In genomic region chr5:114942766-114943130, GRCm38 (mm10) we compare ENCODE assay signal across 8 mouse cellular contexts. TPM values are rescaled to one million over a fixed set of nuclear protein-coding genes. Genes with fewer than 3 reads are reported as not detected.
DNase-seq lines count a peak whose midpoint lies in the region; ATAC-seq and TF ChIP-seq lines count a peak whose summit lies in the region.

No protein-coding gene starts in this region.

- H3K36me3 ChIP-seq in heart, embryonic 11.5 days (ENCODE audit: control insufficient read depth, insufficient read depth, low read length): peaks cover 8% of the 10 kb centered on the region
- peaks cover 23 to 33% of the 10 kb centered on the region in 2 experiments for H3K36me3 ChIP-seq in CH12.LX (replicated peaks in 1 of 2; ENCODE audit: control insufficient read depth in 1 of 2, insufficient read depth in 1 of 2, low read length in 1 of 2)
- peaks cover 22% of the 10 kb centered on the region for H3K36me3 ChIP-seq in forebrain, embryonic 14.5 days (ENCODE audit: control insufficient read depth, insufficient read depth, low read length)
- H3K36me3 ChIP-seq in liver, embryonic 14.5 days (replicated peaks; ENCODE audit: control insufficient read depth, insufficient read depth, low read depth): peaks cover 10% of the 10 kb centered on the region

- TF ChIP-seq RAD21 in CH12.LX (IDR thresholded peaks at IDR 0.05; ENCODE audit: low read depth, low read length): no peak

- WGBS in heart, embryonic 11.5 days (ENCODE audit: insufficient replicate concordance): 47% methylated on average over 4 of the region's 4 CpGs
- WGBS in forebrain, embryonic 14.5 days: 34% methylated on average over 4 of the region's 4 CpGs
- WGBS in liver, embryonic 14.5 days (ENCODE audit: insufficient replicate concordance): 49% methylated on average over 4 of the region's 4 CpGs

- H3K4me2 ChIP-seq in heart, embryonic 11.5 days: peak overlapping the region; percentile 89
- peak overlapping the region; percentile 56 for H3K4me2 ChIP-seq in CH12.LX (ENCODE audit: insufficient read depth, low read depth, poor library complexity, severe bottlenecking)
- H3K4me2 ChIP-seq in forebrain, embryonic 14.5 days (ENCODE audit: low read length): peak overlapping the region; percentile 79
- H3K4me2 ChIP-seq in liver, embryonic 14.5 days (ENCODE audit: low read depth): peak overlapping the region; percentile 79

- TF ChIP-seq CTCF in CH12.LX (conservative IDR thresholded peaks at IDR 0.05 in 1 of 2, IDR thresholded peaks at IDR 0.05 in 1 of 2; ENCODE audit: low read depth in 2 of 2, low read length in 2 of 2): no peak
- TF ChIP-seq CTCF in liver, embryonic 14.5 days (IDR thresholded peaks at IDR 0.05; ENCODE audit: low read depth): no peak

- H3K9me3 ChIP-seq in heart, embryonic 11.5 days (replicated peaks; ENCODE audit: control insufficient read depth, low read length): no peaks in the 10 kb centered on the region
- H3K9me3 ChIP-seq in CH12.LX (replicated peaks; ENCODE audit: low read length): no peaks in the 10 kb centered on the region
- no peaks in the 10 kb centered on the region for H3K9me3 ChIP-seq in forebrain, embryonic 14.5 days (replicated peaks; ENCODE audit: control insufficient read depth, low read length)
- H3K9me3 ChIP-seq in liver, embryonic 14.5 days (ENCODE audit: control insufficient read depth, low read length): no peaks in the 10 kb centered on the region

- intact Hi-C loops in heart, postnatal 36 days (cut with DNase I): no loop called here

- no peak for TF ChIP-seq EP300 in CH12.LX (IDR thresholded peaks at IDR 0.05; ENCODE audit: low read length)
- TF ChIP-seq EP300 in liver, embryonic 14.5 days (IDR thresholded peaks at IDR 0.05; ENCODE audit: low read depth): no peak

- H3K27me3 ChIP-seq in heart, embryonic 11.5 days (ENCODE audit: control insufficient read depth, insufficient read depth, low read length): no peaks in the 10 kb centered on the region
- H3K27me3 ChIP-seq in CH12.LX (replicated peaks): peaks cover 2% of the 10 kb centered on the region
- no peaks in the 10 kb centered on the region for H3K27me3 ChIP-seq in forebrain, embryonic 14.5 days (replicated peaks; ENCODE audit: control insufficient read depth, insufficient read depth, low read length)
- H3K27me3 ChIP-seq in liver, embryonic 14.5 days (ENCODE audit: control insufficient read depth, insufficient read depth, low read length): no peaks in the 10 kb centered on the region

- no peak for ATAC-seq in heart, embryonic 11.5 days (replicated peaks; ENCODE audit: insufficient number of reproducible peaks, low FRiP score, low TSS enrichment)
- no peak for ATAC-seq in forebrain, embryonic 14.5 days
- no peak for ATAC-seq in liver, embryonic 14.5 days (ENCODE audit: insufficient read depth)
- ATAC-seq in activated CD4-positive, CD25-positive, alpha-beta regulatory T cell, adult 4 months: no peak

- peak overlapping the region; percentile 97 for H3K9ac ChIP-seq in heart, embryonic 11.5 days (ENCODE audit: low read depth, low read length)
- H3K9ac ChIP-seq in CH12.LX (ENCODE audit: insufficient read depth, low read depth): peak overlapping the region; percentile 57
- H3K9ac ChIP-seq in forebrain, embryonic 14.5 days (ENCODE audit: low read length): peak overlapping the region; percentile 82
- H3K9ac ChIP-seq in liver, embryonic 14.5 days (replicated peaks): peak overlapping the region; percentile 84

- TF ChIP-seq POLR2A in CH12.LX (IDR thresholded peaks at IDR 0.05; ENCODE audit: low read depth, low read length): no peak

- no peak overlapping the region for H3K27ac ChIP-seq in heart, embryonic 11.5 days (ENCODE audit: low read depth, low read length)
- no peak overlapping the region for H3K27ac ChIP-seq in CH12.LX (ENCODE audit: insufficient read depth, low read depth)
- H3K27ac ChIP-seq in forebrain, embryonic 14.5 days (ENCODE audit: low read depth, low read length): no peak overlapping the region; the same call in 1 of the 2 replicates
- peak overlapping the region; percentile 18 for H3K27ac ChIP-seq in liver, embryonic 14.5 days

- no peak for DNase-seq in heart, postnatal 36 days
- DNase-seq in CH12.LX (ENCODE audit: extremely low read depth): no peak
- DNase-seq in forebrain, embryonic 14.5 days (ENCODE audit: low spot score): no peak
- no peak for DNase-seq in liver, embryonic 14.5 days (ENCODE audit: low read depth in 3 of 3, low spot score in 3 of 3)
- no peak for DNase-seq in right cerebral cortex, postnatal 10 days (ENCODE audit: low spot score in 2 of 2)
- DNase-seq in adrenal gland, adult 2 months: no peak

- H3K4me1 ChIP-seq in heart, embryonic 11.5 days (ENCODE audit: control insufficient read depth, insufficient read depth, low read length): peaks cover 5% of the 10 kb centered on the region; the same call in 1 of the 2 replicates
- H3K4me1 ChIP-seq in CH12.LX (ENCODE audit: control insufficient read depth in 1 of 2, insufficient read depth in 2 of 2): peaks cover 9 to 29% of the 10 kb centered on the region in 2 experiments; a peak in 3 of 4 replicates
- H3K4me1 ChIP-seq in forebrain, embryonic 14.5 days (ENCODE audit: control insufficient read depth, insufficient read depth, low read length): peaks cover 7% of the 10 kb centered on the region
- peaks cover 4 to 5% of the 10 kb centered on the region in 2 experiments for H3K4me1 ChIP-seq in liver, embryonic 14.5 days (replicated peaks; ENCODE audit: control insufficient read depth in 2 of 2, insufficient read depth in 2 of 2, low read length in 1 of 2)

- peak overlapping the region; percentile 96 for H3K4me3 ChIP-seq in heart, embryonic 11.5 days (ENCODE audit: low read depth, low read length)
- H3K4me3 ChIP-seq in CH12.LX (replicated peaks in 1 of 3; ENCODE audit: low read depth in 2 of 3, low read length in 2 of 3, poor library complexity in 1 of 3): peak overlapping the region; percentile 79 to 100 (median 94)
- H3K4me3 ChIP-seq in forebrain, embryonic 14.5 days (ENCODE audit: low read depth, low read length): peak overlapping the region; percentile 66
- H3K4me3 ChIP-seq in liver, embryonic 14.5 days (ENCODE audit: insufficient read depth in 1 of 2, low read depth in 2 of 2, low read length in 2 of 2): peak overlapping the region; percentile 84 to 96

- dilution Hi-C loops in CH12.LX (cut with MboI; ENCODE audit: extremely low pct_ligation_motif_present, extremely low pct_unique_long_range_greater_than_20kb, low sequenced_read_pairs): no loop called here

- peaks cover 7% of the 10 kb centered on the region for H3K79me2 ChIP-seq in CH12.LX (replicated peaks; ENCODE audit: control insufficient read depth, extremely low read depth, insufficient read depth, poor library complexity, severe bottlenecking)

- in situ Hi-C loops in CH12.LX (cut with MboI; ENCODE audit: low pct_ligation_motif_present, low pct_unique_long_range_greater_than_20kb, low sequenced_read_pairs): no loop called here

RNA-seq across cellular contexts. Expression of gene 2210016L21Rik, which starts 0.8 kb away (rescaled TPM):
- 31.0 and 35.0 TPM in 2 replicates for polyA plus RNA-seq in heart, embryonic 11.5 days (2014; fragmentation: Nextera tagmentation; extraction: Ambion mirVana)
- total RNA-seq in heart, postnatal 36 days (2021): 10 to 100 TPM; 29.9 to 30.1 TPM
- total RNA-seq in CH12.LX (2012; rRNA removed) (21.6 TPM in 2 replicates), CH12.LX (2014; rRNA removed) (11.0 and 11.5 TPM in 2 replicates)
- polyA plus RNA-seq in CH12.LX (2012; ENCODE audit: insufficient read length, low read depth): 32.5 and 49.1 TPM in 2 replicates
- 90.5 and 95.3 TPM in 2 replicates for polyA plus RNA-seq in forebrain, embryonic 14.5 days (2014; fragmentation: Nextera tagmentation; extraction: Ambion mirVana)
- 5.6 and 8.1 TPM in 2 replicates for polyA plus RNA-seq in liver, embryonic 14.5 days (2012; rRNA removed)
- polyA plus RNA-seq in liver, embryonic 14.5 days (2014; fragmentation: Nextera tagmentation; extraction: Ambion mirVana): 11.3 and 12.3 TPM in 2 replicates
- polyA plus RNA-seq in activated CD4-positive, CD25-positive, alpha-beta regulatory T cell, adult 4 months (2017; shearing (Covaris generic)): 10 to 100 TPM; 38.4 to 39.0 TPM
- total RNA-seq in adrenal gland, adult 2 months (2021): 10 to 100 TPM; 36.2 to 55.3 TPM
- 24.5 and 28.1 TPM in 2 replicates for polyA plus RNA-seq in adrenal gland, adult 2 months (2012; rRNA removed)

RNA-seq across cellular contexts. Expression of gene Oasl1, which starts 19.7 kb away (rescaled TPM):
- polyA plus RNA-seq in heart, embryonic 11.5 days (2014; fragmentation: Nextera tagmentation; extraction: Ambion mirVana): 0.30 and 0.37 TPM in 2 replicates
- total RNA-seq in heart, postnatal 36 days (2021): 1 to 10 TPM; 1.0 to 1.8 TPM
- total RNA-seq in CH12.LX (2012; rRNA removed): not detected in 2 replicates
- total RNA-seq in CH12.LX (2014; rRNA removed): not detected in 2 replicates
- polyA plus RNA-seq in CH12.LX (2012; ENCODE audit: insufficient read length, low read depth): 0.37 and 0.46 TPM in 2 replicates
- polyA plus RNA-seq in forebrain, embryonic 14.5 days (2014; fragmentation: Nextera tagmentation; extraction: Ambion mirVana): 0.10 and 0.28 TPM in 2 replicates
- 0.44 and 0.50 TPM in 2 replicates for polyA plus RNA-seq in liver, embryonic 14.5 days (2012; rRNA removed)
- 0.23 and 0.32 TPM in 2 replicates for polyA plus RNA-seq in liver, embryonic 14.5 days (2014; fragmentation: Nextera tagmentation; extraction: Ambion mirVana)
- polyA plus RNA-seq in activated CD4-positive, CD25-positive, alpha-beta regulatory T cell, adult 4 months (2017; shearing (Covaris generic)): 1 to 10 TPM; 1.7 to 4.1 TPM
- total RNA-seq in adrenal gland, adult 2 months (2021): 1 to 10 TPM in 1 of 2 experiments, under 1 TPM in 1; 0.98 to 1.3 TPM
- 5.0 and 7.4 TPM in 2 replicates for polyA plus RNA-seq in adrenal gland, adult 2 months (2012; rRNA removed)

RNA-seq across cellular contexts. Expression of gene Hnf1a, which starts 28.1 kb away (rescaled TPM):
- not detected in 2 replicates for polyA plus RNA-seq in heart, embryonic 11.5 days (2014; fragmentation: Nextera tagmentation; extraction: Ambion mirVana)
- not detected for total RNA-seq in heart, postnatal 36 days (2021)
- total RNA-seq in CH12.LX (2012; rRNA removed) (not detected in 2 replicates), CH12.LX (2014; rRNA removed) (not detected in 2 replicates)
- polyA plus RNA-seq in CH12.LX (2012; ENCODE audit: insufficient read length, low read depth): not detected in 2 replicates
- polyA plus RNA-seq in forebrain, embryonic 14.5 days (2014; fragmentation: Nextera tagmentation; extraction: Ambion mirVana): not detected in 2 replicates
- 1.2 and 1.6 TPM in 2 replicates for polyA plus RNA-seq in liver, embryonic 14.5 days (2012; rRNA removed)
- polyA plus RNA-seq in liver, embryonic 14.5 days (2014; fragmentation: Nextera tagmentation; extraction: Ambion mirVana): 0.86 and 1.5 TPM in 2 replicates
- polyA plus RNA-seq in activated CD4-positive, CD25-positive, alpha-beta regulatory T cell, adult 4 months (2017; shearing (Covaris generic)): under 1 TPM in 1 of 2 experiments, not detected in 1; 0.13 TPM
- under 1 TPM in 1 of 2 experiments, not detected in 1; 0.09 TPM for total RNA-seq in adrenal gland, adult 2 months (2021)
- 0.03 TPM in 1 of 2 replicates, not detected in the other for polyA plus RNA-seq in adrenal gland, adult 2 months (2012; rRNA removed)

RNA-seq across cellular contexts. Expression of gene Oasl2, which starts 46.0 kb away (rescaled TPM):
- 2.7 and 4.3 TPM in 2 replicates for polyA plus RNA-seq in heart, embryonic 11.5 days (2014; fragmentation: Nextera tagmentation; extraction: Ambion mirVana)
- 10 to 100 TPM in 1 of 2 experiments, 1 to 10 TPM in 1; 6.8 to 10.9 TPM for total RNA-seq in heart, postnatal 36 days (2021)
- total RNA-seq in CH12.LX (2012; rRNA removed): not detected in 2 replicates
- total RNA-seq in CH12.LX (2014; rRNA removed): not detected in 2 replicates
- polyA plus RNA-seq in CH12.LX (2012; ENCODE audit: insufficient read length, low read depth): 0.31 and 0.38 TPM in 2 replicates
- 2.3 and 2.6 TPM in 2 replicates for polyA plus RNA-seq in forebrain, embryonic 14.5 days (2014; fragmentation: Nextera tagmentation; extraction: Ambion mirVana)
- 1.3 TPM in 2 replicates for polyA plus RNA-seq in liver, embryonic 14.5 days (2012; rRNA removed)
- polyA plus RNA-seq in liver, embryonic 14.5 days (2014; fragmentation: Nextera tagmentation; extraction: Ambion mirVana): 2.0 and 2.1 TPM in 2 replicates
- polyA plus RNA-seq in activated CD4-positive, CD25-positive, alpha-beta regulatory T cell, adult 4 months (2017; shearing (Covaris generic)): 10 to 100 TPM in 1 of 2 experiments, 1 to 10 TPM in 1; 6.8 to 14.9 TPM
- 10 to 100 TPM; 11.6 to 12.2 TPM for total RNA-seq in adrenal gland, adult 2 months (2021)
- polyA plus RNA-seq in adrenal gland, adult 2 months (2012; rRNA removed): 7.6 and 7.7 TPM in 2 replicates
